Mouse (Mus musculus): Measurements from ENCODE around the gene Tnfrsf18.
A peak's percentile ranks its signal among the peaks of the same experiment; 100 is the strongest.

The Tnfrsf18 gene

GRCm38 (mm10) chr4:156077499-156078301 is 51.7 kb downstream of the Tnfrsf18 start:
- DNase-seq (ENCODE audit: low spot score) = peak; percentile 26

Data from ovary, postnatal 10 days (tissue).